Mouse (Mus musculus) bone marrow macrophage, adult 2 months (primary cell): ENCODE measurements around the gene Wdfy4. TPM values are rescaled to one million over a fixed set of nuclear protein-coding genes. Genes with fewer than 3 reads are reported as not detected.

ENCODE experiments used
- H3K27ac ChIP-seq: 2 replicates; pipeline ENCODE4 v1.5.1; 2012; ENCODE audit warnings: low read depth, low read length; ENCODE audit not compliant: insufficient read depth
- H3K4me1 ChIP-seq: 2 replicates; pipeline ENCODE4 v1.6.1; 2012; ENCODE audit warnings: low read length; ENCODE audit not compliant: control insufficient read depth, insufficient read depth
- H3K4me3 ChIP-seq: 2 replicates; pipeline ENCODE4 v1.5.1; 2012; ENCODE audit warnings: mild to moderate bottlenecking, low read length, moderate library complexity; ENCODE audit not compliant: insufficient read depth
- CTCF ChIP-seq: IDR thresholded peaks from 2 replicates; pipeline ENCODE4 v1.5.1; 2012; ENCODE audit warnings: low read depth, mild to moderate bottlenecking, low read length, moderate library complexity
- POLR2A ChIP-seq: IDR thresholded peaks from 2 replicates; pipeline ENCODE4 v1.6.1; 2012; ENCODE audit warnings: mild to moderate bottlenecking, low read depth, low read length, borderline replicate concordance
- polyA plus RNA-seq: library from polyadenylated mRNA; stranded (reverse); fragments of >200 nt; gene quantifications from 2 replicates; pipeline ENCODE4 v1.2.4, GENCODE M21; 2012; ENCODE audit not compliant: missing spikeins, insufficient read depth, insufficient read length

Gene Wdfy4
- polyA plus RNA-seq, 1 experiment, result 39.7 TPM

DNA sequence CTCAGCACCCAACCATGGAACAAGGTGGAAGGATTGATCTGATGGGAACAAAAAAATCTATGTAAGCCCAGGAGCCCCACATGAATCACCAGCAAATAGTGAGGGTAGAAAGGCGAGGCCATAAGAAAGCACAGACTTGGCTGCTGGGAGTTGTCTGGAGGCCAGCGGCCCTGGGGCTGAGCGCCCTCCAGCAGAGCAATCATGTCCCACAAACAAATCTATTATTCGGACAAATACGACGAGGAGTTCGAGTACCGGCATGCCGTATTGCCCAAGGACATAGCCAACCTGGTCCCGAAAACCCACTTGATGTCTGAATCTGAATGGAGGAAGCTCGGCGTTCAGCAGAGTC is 27.6 kb upstream of the Wdfy4 start:
- no peak for TF ChIP-seq POLR2A
- TF ChIP-seq CTCF, result no peak
- peaks cover 28% of the 10 kb centered on the region for H3K4me1 ChIP-seq
- H3K27ac ChIP-seq, result no peak overlapping the region
- H3K4me3 ChIP-seq, result no peak overlapping the region

DNA sequence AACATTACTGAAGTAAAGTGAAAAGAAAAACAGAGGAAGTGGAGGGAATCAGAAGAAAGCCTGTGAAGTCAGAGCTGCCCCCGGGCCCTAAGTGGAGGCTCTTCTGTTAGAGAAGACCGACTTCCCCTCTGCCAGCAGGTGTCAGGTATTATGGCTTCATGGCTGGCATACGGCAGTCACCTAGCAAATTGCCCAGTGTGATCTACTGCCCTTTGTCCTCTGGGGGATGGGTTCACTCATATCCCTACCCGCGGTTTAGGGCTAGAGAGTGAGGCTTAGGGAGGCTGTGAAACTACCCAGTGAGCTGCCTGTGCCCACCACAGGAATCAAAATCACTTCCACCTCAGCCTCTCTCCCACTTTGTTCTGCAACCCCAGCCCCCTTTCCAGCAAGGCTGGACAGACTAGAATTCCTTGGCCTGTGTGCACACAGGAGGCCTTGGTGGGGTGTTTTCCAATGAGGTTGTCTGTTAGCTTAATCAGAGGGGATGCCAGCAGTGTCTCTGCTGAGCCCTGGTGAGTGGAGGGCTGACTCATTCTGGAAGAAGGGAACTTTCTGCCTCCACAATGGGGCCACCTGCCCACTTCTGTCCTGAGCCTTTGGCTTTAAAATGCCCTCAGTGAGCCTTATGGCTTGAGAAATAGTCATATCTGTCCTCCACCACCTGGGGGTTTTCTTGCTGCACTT is 27.1 kb upstream of the Wdfy4 start:
- no peak for TF ChIP-seq POLR2A
- TF ChIP-seq CTCF, result no peak
- H3K27ac ChIP-seq, result no peak overlapping the region
- H3K4me1 ChIP-seq, result peaks cover 24% of the 10 kb centered on the region
- no peak overlapping the region for H3K4me3 ChIP-seq

DNA sequence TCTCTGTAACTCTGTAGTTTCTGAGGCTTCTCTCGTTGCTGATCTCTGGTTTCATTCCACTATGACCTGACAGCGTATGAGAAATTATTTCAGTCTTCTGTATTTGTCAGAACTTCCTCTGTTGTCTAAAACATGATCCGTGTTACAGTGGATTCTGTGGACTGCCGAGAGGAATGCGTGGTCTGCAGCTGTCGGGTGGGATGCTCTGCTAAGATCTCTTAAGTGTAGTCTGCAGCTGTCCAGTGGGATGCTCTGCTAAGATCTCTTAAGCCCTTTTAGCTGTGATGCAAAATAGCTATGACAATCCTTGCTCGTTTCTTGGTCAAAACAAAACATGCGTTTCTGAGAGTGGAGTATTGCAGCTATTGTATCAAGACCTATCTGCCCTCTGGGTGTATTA is 25.5 kb upstream of the Wdfy4 start:
- Histone ChIP-seq H3K4me1 (peaks cover 19% of the 10 kb centered on the region), H3K4me3 (no peak overlapping the region), H3K27ac (no peak overlapping the region)
- TF ChIP-seq CTCF, result no peak
- TF ChIP-seq POLR2A, result no peak

DNA sequence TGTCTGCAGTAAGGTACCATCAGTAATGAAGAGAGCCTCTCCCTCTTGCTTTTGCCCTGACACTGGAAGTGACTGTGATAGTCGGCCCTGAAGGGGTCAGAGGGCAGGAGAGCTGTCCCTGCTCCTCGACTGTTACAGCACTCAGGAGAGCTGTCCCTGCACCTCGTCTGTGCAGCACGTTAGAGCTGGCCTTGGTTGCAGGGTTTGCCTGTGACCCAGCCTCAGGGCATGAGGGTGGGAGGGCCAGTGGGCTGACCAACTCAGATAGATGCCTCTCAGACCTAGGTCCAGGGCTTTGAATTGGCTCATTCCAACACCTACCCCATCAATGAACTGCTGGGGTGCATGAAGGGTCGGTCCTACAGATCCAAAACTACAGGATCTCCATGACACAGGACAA is 23.0 kb upstream of the Wdfy4 start:
- TF ChIP-seq CTCF (no peak), POLR2A (no peak)
- H3K4me1 ChIP-seq, result peaks cover 12% of the 10 kb centered on the region
- H3K4me3 ChIP-seq, result no peak overlapping the region
- H3K27ac ChIP-seq, result no peak overlapping the region

DNA sequence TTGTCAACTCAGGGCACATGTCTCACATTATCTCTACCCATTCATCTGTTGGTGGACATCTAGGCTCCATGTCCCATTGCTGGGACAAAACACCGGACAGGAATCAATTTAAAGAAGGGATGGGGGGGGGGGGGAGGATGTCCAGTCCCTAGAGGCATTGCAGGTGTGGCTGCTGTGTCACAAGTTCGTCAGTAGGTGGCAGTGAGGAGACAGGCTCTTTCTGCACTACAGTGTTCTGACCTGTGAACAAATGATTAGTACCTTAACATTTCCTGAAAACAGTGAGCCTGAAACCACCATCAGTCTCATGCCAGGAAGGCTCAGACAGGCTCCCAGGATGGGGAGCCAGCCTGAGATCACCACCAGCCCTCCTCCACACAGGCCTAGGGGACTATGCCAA is 21.7 kb upstream of the Wdfy4 start:
- H3K4me1 ChIP-seq, result peaks cover 21% of the 10 kb centered on the region
- TF ChIP-seq CTCF (peak; percentile 21; the same call in 1 of the 2 replicates), POLR2A (no peak)
- no peak overlapping the region for H3K4me3 ChIP-seq
- H3K27ac ChIP-seq, result no peak overlapping the region

DNA sequence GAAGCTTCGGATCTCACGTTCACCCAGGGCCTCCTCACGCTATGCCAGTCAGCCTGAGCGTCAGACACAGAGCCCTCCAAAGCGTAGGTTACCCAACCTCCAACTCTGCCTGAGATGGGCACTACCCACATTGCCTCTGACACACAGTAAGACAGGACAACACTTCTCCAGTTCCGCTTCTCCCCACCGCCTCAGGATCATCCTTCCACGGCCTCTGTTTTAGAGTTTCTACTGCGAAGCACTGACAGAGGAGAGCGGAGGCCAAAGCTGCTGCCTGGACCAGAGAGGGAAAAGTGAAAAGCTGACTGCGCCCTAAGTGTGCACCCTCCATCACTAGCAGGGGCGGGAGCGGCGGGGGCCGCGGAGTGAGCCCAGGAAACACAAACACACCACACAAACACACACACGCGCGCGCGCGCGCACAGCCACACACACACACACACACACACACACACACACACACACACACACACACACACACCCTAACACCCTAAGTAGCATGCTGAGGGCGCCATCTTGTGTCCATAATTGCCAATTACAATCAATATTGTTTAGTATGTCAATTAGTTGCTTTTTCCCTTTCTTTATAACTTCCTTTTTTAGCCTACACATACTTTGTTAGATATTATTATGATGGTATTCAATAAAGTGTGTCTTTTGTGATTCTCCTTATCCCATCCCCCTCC is 20.1 kb upstream of the Wdfy4 start:
- Histone ChIP-seq H3K4me3 (no peak overlapping the region), H3K4me1 (peaks cover 26% of the 10 kb centered on the region), H3K27ac (no peak overlapping the region)
- TF ChIP-seq POLR2A (no peak), CTCF (peak; percentile 48; the same call in 1 of the 2 replicates)

DNA sequence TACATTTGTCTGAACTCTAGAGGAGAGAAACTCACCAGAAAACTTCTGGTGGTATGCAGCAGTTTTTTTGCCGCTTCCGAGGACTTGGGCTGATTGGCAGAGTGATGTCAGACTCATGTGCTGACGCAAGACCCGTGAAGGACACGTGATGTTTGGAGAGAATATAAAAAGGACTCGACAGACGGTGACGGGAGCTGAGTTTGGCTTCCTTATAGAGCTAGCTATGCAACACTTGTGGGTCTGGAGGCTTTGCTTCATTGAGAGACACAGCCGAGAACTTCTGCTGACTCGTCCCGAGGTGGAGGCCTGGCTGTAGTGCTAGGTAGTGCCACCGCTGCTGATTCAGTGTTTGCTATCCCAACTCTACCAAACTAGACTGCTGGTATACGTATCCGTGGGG is 18.5 kb upstream of the Wdfy4 start:
- TF ChIP-seq CTCF (no peak), POLR2A (no peak)

DNA sequence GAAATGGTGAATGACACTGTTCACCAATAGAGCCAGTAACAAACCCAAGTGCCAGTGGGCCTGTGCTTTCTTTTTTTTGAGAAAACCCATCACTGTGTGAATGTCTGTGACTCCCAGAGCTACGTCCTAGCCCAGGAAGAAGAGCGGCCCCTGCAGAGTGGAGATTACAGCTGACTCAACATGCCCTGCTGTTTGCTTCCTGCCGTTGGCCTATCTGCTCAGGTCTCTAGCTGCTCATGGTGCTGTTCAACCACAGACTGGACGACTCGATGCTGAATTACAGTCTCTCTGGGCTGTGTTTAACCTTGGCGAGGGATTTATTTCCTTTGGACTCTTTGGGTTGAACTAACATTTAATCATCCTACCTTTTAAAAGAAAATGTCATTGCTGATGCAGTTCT is 17.6 kb upstream of the Wdfy4 start:
- Histone ChIP-seq H3K4me1 (peaks cover 26% of the 10 kb centered on the region), H3K27ac (peak overlapping the region; percentile 15; the same call in 1 of the 2 replicates), H3K4me3 (no peak overlapping the region)
- TF ChIP-seq POLR2A (no peak), CTCF (no peak)

More for the DNA sequence above, 18.5 kb upstream of the Wdfy4 start:
- Histone ChIP-seq H3K4me3 (no peak overlapping the region), H3K4me1 (peaks cover 26% of the 10 kb centered on the region), H3K27ac (peak overlapping the region; percentile 18; the same call in 1 of the 2 replicates)

DNA sequence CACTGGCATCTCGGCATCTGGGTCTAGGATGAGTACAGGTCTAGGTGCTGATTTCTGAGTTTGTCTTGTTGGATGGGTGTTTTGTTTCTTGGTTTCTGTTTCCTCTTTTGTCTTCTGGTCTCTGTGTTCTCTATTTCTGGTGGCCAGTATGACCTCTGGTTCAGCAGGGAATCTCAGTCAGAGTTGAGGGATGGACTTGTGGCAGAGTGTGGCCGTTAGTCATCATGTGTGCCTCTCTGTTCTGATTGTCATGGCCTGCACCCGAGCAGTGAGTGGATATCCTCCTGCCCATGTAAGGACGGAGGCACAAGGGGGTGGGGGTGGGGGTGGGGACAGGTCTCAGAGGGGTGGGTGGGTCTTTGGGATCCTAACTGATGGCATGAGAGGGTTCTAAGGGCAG is 16.9 kb upstream of the Wdfy4 start:
- Histone ChIP-seq H3K27ac (peak overlapping the region; percentile 67), H3K4me1 (peaks cover 26% of the 10 kb centered on the region), H3K4me3 (no peak overlapping the region)
- no peak for TF ChIP-seq POLR2A
- no peak for TF ChIP-seq CTCF

DNA sequence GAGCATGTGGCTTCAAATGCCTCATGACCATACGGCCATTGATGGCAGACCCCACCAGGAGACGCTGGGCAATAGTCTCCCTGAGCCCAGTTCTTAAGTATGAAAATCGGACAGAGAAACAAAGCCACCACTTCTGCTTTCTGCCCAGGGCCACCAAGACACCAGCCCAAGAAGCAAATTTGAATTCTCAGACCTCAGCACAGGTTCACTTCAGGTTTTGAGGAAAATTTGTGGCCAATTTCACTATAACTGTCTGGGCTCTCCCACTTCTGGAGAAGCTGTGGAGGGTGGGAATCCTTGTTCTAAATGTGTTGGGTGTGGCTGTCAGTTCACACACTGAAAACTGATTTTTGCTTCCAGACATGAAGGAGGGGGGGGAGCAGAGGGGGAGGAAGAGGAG is 8.9 kb upstream of the Wdfy4 start:
- Histone ChIP-seq H3K4me1 (peaks cover 45% of the 10 kb centered on the region), H3K27ac (peak overlapping the region; percentile 89), H3K4me3 (peak overlapping the region; percentile 37)
- TF ChIP-seq POLR2A (no peak), CTCF (no peak)
